Mouse (Mus musculus) liver, embryonic 14.5 days (tissue): Measurements from ENCODE around the gene Chuk.

Source experiments
- CTCF ChIP-seq: IDR thresholded peaks from 2 replicates; pipeline ENCODE4 v1.5.1; 2016; ENCODE audit warnings: antibody characterized with exemption, low read depth, control low read depth
- EP300 ChIP-seq: IDR thresholded peaks from 2 replicates; pipeline ENCODE4 v1.6.1; 2016; ENCODE audit warnings: antibody characterized with exemption, low read depth

DNA sequence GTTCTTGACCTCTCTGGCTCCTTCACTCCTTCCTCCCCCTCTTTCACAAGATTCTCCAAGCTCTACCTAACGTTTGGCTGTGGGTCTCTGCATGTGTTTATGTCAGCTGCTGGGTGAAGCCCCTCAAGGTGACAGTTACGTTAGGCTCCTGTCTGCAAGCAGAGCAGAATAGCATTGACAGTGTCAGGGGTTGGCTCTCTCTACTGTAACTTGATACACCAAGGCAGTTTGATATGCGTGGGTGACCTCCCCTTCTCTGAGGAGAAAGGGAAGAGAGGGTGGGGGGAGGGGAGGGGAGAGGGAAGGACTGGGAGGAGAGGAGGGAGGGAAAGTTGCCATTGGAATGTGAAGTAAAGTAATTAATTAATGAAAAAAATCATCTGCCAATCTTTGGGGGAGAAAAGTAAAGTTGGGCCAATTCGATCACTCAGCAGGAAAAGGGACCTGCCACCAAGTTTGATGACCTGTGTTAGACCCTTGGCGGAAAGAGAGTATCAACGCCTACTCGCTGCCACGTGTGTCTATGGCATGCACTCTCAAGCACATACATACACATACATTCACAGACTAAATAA, 80.2 kb downstream of the Chuk start:
- no peak for TF ChIP-seq CTCF
- TF ChIP-seq EP300, result no peak
